Mouse (Mus musculus) hindbrain, postnatal 0 days (tissue): ENCODE results near the gene Neurod2. TPM values are rescaled to one million over a fixed set of nuclear protein-coding genes. Genes with fewer than 3 reads are reported as not detected.

ENCODE experiments used
- ATAC-seq: fragments of 200-750 bp; cut with Nextera tagmentation; 2 replicates; pipeline ENCODE4 v1.8.0; 2017; ENCODE audit warnings: mild to moderate bottlenecking, moderate TSS enrichment, moderate library complexity
- DNase-seq: peaks from one replicate; pipeline ENCODE4 v3.0.0-alpha.2; 2015; ENCODE audit warnings: low spot score
- H3K27ac ChIP-seq: fragments of 300-500 bp; sonication (generic); 2 replicates; pipeline ENCODE4 v1.5.1; 2014; ENCODE audit warnings: mild to moderate bottlenecking
- H3K27me3 ChIP-seq: fragments of 300-500 bp; sonication (generic); 2 replicates; pipeline ENCODE4 v1.6.1; 2014; ENCODE audit warnings: low read length, mixed read lengths; ENCODE audit not compliant: insufficient read depth
- H3K36me3 ChIP-seq: fragments of 300-500 bp; sonication (generic); 2 replicates; pipeline ENCODE4 v1.6.1; 2014; ENCODE audit warnings: low read length, mixed read lengths; ENCODE audit not compliant: insufficient read depth
- H3K4me1 ChIP-seq: fragments of 300-500 bp; sonication (generic); 2 replicates; pipeline ENCODE4 v1.6.1; 2014; ENCODE audit warnings: antibody characterized with exemption, low read length, mixed read lengths; ENCODE audit not compliant: insufficient read depth
- H3K4me2 ChIP-seq: fragments of 300-500 bp; sonication (generic); 2 replicates; pipeline ENCODE4 v1.6.1; 2014; ENCODE audit warnings: low read depth, mild to moderate bottlenecking, low read length, moderate library complexity, mixed read lengths
- H3K4me3 ChIP-seq: fragments of 300-500 bp; sonication (generic); 2 replicates; pipeline ENCODE4 v1.5.1; 2014; ENCODE audit warnings: low read length
- H3K9ac ChIP-seq: fragments of 300-500 bp; sonication (generic); replicated peaks from 2 replicates; pipeline ENCODE4 v1.6.1; 2014; ENCODE audit warnings: mild to moderate bottlenecking, low read length, moderate library complexity, mixed read lengths
- H3K9me3 ChIP-seq: fragments of 300-500 bp; sonication (generic); 2 replicates; pipeline ENCODE4 v1.6.1; 2016; ENCODE audit warnings: low read length, mixed read lengths
- CTCF ChIP-seq: IDR thresholded peaks from 2 replicates; pipeline ENCODE4 v1.5.1; 2016; ENCODE audit warnings: antibody characterized with exemption, control low read depth, low read depth
- WGBS: fragments of 180-500 bp; shearing (Covaris S2); extraction: QIAGEN DNeasy Blood & Tissue Kit; methylation state at CpG from one replicate; pipeline ENCODE4 v1.1.7; 2014; 5-methylcytosine and 5-hydroxymethylcytosine counted together
- polyA plus RNA-seq: library from polyadenylated mRNA; unstranded; fragments of >200 nt; fragmentation: Nextera tagmentation; extraction: Ambion mirVana; gene quantifications from 2 replicates; pipeline ENCODE4 v1.2.1, GENCODE M21; 2015
- total RNA-seq: library from RNA; depleted of rRNA; stranded (reverse); fragments of >200 nt; gene quantifications from 2 replicates; pipeline ENCODE4 v1.2.3, GENCODE M21; 2014

Gene Neurod2
- total and polyA plus RNA-seq, 2 experiments from 2014 or later = 30.7 to 87.0 TPM

DNA sequence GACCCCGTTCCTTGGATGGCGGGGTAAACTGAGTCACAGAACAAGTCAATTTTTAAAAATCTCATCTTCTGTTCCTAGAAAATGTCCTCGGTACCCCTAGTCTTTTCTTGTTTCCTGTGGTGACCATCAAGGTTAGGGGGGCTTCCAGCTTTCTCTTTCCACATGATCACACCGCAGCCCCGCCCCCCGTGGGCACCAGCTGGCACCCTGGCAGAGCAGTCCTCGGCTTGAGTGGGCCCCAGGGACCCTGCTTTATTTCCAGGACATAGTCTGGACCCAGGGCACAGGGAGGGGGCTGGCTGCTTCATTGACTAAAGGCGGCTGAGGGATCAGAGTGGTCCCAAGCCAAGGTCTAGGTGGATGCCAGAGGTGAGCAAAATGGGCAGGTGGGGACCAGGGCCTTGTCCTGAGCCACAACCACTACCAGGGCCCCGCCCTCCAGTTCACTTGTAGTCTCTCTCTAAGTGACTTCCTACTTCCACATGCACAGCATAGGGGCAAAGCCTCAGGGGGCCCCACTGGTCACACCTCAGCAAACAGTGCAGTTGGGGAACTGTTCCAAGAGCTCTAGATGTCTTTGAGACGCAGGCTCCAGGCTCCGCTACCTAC lies 10.3 kb upstream of the Neurod2 start:
- ATAC-seq = 0 out of 2 replicates have a peak, but pooled peaks have one; percentile 4

DNA sequence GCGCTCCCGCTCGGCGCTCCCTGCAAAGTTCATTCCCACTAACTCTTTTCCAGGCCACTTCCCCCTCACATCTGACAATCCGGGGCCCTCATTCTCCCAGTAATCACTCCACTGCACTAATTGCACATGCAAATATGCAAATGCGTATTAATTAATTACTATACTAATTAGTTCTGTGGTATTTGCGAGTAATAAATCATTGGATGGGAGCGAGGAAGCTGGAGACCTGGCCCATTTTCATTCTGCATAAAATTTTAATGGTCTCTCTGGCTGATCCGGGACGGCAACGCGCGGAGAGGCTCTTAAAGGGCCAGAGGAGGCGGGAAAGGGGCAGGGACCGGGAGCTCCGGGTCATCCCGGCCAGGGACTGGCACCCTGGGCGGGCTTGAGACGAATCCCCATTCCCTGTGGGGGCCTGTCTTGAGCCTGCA lies 9.6 kb upstream of the Neurod2 start:
- Histone ChIP-seq H3K4me2 (peak overlapping the region; percentile 94), H3K4me1 (peaks cover 19% of the 10 kb centered on the region), H3K9ac (peak overlapping the region; percentile 68), H3K4me3 (peak overlapping the region; percentile 56), H3K27me3 (peaks cover 31% of the 10 kb centered on the region), H3K27ac (peak overlapping the region; percentile 93), H3K9me3 (no peaks in the 10 kb centered on the region), H3K36me3 (no peaks in the 10 kb centered on the region)
- WGBS = under 1% methylated on average over 19 of the region's 19 CpGs
- no peak for ATAC-seq
- no peak for TF ChIP-seq CTCF
- peak; percentile 62 for DNase-seq

More for the DNA sequence above, 10.3 kb upstream of the Neurod2 start:
- Histone ChIP-seq H3K4me3 (peak overlapping the region; percentile 56; the same call in 1 of the 2 replicates), H3K9me3 (no peaks in the 10 kb centered on the region), H3K36me3 (no peaks in the 10 kb centered on the region), H3K4me2 (peak overlapping the region; percentile 94), H3K27me3 (peaks cover 28% of the 10 kb centered on the region), H3K9ac (peak overlapping the region; percentile 44; the same call in 1 of the 2 replicates), H3K27ac (peak overlapping the region; percentile 93), H3K4me1 (peaks cover 12% of the 10 kb centered on the region)
- WGBS = 15% methylated on average over 11 of the region's 11 CpGs
- no peak for TF ChIP-seq CTCF
- no peak for DNase-seq

DNA sequence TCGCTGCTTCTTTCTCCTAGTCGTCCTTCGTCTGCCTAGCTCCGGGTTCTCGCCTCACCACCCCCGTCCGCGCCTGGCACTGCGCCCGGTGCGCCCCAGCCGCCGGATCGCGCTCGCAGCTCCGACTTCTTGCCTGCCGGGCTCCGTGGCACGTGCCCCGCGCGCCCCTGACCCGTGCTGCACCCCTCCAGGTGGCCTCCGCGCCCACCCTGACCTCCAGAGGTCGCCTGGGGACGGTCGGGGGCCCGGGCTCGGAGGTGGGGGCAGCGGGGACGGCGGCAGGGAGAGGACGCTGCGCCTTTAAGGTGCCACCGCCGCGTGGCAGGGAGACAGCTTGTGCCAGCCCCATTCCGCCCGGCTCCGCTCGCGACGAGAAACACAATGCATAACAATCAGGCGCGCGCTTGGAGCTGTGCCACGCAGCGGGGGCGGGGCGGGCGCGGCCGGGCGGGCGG lies 9.1 kb upstream of the Neurod2 start:
- DNase-seq (peak; percentile 81), ATAC-seq (no peak)
- H3K9ac ChIP-seq = peak overlapping the region; percentile 68
- H3K27ac ChIP-seq = peak overlapping the region; percentile 93
- H3K4me2 ChIP-seq = peak overlapping the region; percentile 94
- no peak for TF ChIP-seq CTCF
- peaks cover 31% of the 10 kb centered on the region for H3K27me3 ChIP-seq
- H3K4me1 ChIP-seq = peaks cover 22% of the 10 kb centered on the region
- WGBS = under 1% methylated on average over 49 of the region's 57 CpGs
- H3K9me3 ChIP-seq = no peaks in the 10 kb centered on the region
- H3K36me3 ChIP-seq = no peaks in the 10 kb centered on the region
- peak overlapping the region; percentile 56 for H3K4me3 ChIP-seq

DNA sequence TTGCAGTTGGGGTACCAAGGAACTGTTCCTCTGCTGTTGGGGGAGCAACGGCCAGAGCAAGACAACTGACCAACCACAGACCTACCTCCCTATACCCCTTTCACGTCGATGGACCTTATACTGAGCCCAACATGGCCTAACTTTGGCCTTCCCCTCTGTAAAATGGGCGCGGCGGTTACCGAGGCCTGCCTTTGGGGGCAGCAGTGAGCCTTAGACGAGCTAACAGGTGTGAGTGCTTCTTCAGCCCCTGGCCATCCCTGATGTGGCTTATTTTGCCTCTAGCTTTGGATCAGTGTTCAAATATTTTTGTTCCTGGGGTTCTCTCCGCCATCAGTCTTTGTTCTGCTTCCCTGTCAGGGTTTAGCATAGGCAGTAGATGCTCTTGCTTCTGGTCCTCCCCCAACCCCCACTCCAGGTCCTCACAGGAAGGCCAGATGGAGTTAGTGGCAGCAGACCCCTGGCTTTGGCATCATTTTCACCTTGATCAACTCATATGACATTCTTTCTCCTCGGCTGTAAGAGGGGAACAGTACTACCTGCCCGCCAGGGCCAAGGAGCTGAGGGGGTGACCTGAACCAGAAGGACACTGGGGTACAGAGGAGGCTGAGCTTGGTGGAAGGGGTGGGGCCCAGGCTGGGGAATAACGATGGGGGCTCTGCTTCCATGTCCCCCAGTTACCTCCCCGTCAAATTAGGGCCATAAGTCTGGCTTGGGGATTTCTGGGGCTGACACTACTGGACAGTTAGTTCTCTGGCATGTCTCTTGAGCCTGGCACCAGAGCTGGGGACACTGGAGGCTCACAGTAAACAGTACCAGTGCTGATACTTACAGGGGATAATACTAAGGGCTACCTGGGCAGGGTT lies 7.0 kb upstream of the Neurod2 start:
- Histone ChIP-seq H3K27me3 (peaks cover 31% of the 10 kb centered on the region), H3K4me1 (peaks cover 17% of the 10 kb centered on the region)

DNA sequence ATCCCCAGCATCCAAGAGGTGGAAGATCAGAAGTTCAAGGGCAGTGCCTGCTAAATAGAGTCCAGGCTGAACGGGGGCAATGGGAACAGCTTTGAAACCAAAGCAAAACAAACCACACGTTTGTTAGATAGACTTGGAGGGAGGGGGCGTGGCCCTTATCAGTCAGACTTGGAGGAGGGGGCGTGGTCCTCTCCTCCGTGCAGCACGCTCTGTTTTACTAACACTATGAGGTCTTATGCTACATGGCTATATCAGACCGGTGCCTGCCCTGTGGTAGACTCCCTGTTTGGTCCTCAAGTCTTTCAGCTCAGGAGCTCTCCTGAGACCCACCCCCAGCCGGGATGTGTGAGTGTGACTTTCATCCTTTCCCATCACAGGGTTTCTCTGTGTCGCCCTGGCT lies 5.8 kb upstream of the Neurod2 start:
- no peak for ATAC-seq
- Histone ChIP-seq H3K4me3 (no peak overlapping the region), H3K36me3 (no peaks in the 10 kb centered on the region), H3K4me2 (no peak overlapping the region), H3K27me3 (peaks cover 32% of the 10 kb centered on the region), H3K9me3 (no peaks in the 10 kb centered on the region), H3K9ac (no peak overlapping the region), H3K27ac (no peak overlapping the region), H3K4me1 (peaks cover 17% of the 10 kb centered on the region)
- DNase-seq = no peak
- TF ChIP-seq CTCF = no peak
- 10% methylated on average over 9 of the region's 9 CpGs for WGBS

More for the DNA sequence above, 7.0 kb upstream of the Neurod2 start:
- no peak for ATAC-seq
- Histone ChIP-seq H3K36me3 (no peaks in the 10 kb centered on the region), H3K9ac (no peak overlapping the region), H3K4me3 (no peak overlapping the region), H3K27ac (no peak overlapping the region), H3K9me3 (no peaks in the 10 kb centered on the region), H3K4me2 (no peak overlapping the region)
- TF ChIP-seq CTCF = peak; percentile 63
- DNase-seq = no peak
- WGBS = 19% methylated on average over 13 of the region's 13 CpGs

DNA sequence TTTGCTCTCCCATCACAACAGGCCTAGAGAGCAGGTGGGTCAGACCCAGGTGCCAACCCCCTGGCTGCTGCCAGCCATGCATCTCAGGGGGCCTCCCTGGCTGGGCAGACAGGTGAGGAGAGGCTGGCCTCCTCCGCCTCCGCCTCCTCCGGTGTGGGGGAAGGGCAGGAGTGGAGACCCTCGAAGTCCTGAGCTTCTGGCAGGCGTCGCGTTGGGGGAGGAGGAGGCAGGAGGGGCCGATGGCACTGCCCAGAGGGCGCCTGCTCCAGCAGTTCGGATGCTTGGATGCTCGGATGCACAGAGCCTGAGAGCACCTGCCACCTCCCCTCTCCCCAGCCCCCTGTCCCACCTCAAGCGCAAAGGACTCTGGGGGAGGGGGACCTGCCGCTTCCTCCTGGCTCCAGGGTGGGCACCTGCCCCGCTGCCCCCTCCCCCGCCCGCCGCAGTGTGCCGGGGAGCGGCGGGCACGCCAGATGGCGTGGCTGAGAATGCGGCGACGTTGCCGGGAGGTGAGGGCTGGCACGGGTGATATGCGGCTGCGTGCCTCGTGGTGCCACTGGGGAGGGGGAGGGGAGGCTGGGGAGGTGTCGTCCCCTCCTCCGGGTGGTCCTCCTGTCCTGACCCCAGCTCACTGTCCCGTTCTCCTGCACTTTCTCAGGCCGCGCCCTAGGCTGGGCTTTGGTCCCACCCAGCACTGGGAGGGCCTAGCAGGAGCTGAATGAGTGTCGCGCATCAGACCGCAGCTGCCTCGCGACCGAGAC lies 4.7 kb upstream of the Neurod2 start:
- peaks cover 32% of the 10 kb centered on the region for H3K27me3 ChIP-seq
- peak overlapping the region; percentile 51 for H3K9ac ChIP-seq
- 1% methylated on average over 25 of the region's 41 CpGs for WGBS
- DNase-seq (peak; percentile 67), ATAC-seq (peak; percentile 57)
- H3K27ac ChIP-seq = peak overlapping the region; percentile 79
- peak overlapping the region; percentile 30 for H3K4me3 ChIP-seq
- H3K4me1 ChIP-seq = peaks cover 12% of the 10 kb centered on the region
- no peak for TF ChIP-seq CTCF
- peak overlapping the region; percentile 58 for H3K4me2 ChIP-seq
- H3K36me3 ChIP-seq = no peaks in the 10 kb centered on the region
- no peaks in the 10 kb centered on the region for H3K9me3 ChIP-seq
